Mouse (Mus musculus): Measurements from ENCODE around the gene Fes. TPM values are rescaled to one million over a fixed set of nuclear protein-coding genes. Genes with fewer than 3 reads are reported as not detected.

Fes gene
- polyA plus RNA-seq, 1 experiment from 2014 or later, result 9.2 TPM

- H3K36me3 ChIP-seq (replicated peaks), result peaks cover 38% of the 10 kb centered on the region
- H3K9me3 ChIP-seq, result no peaks in the 10 kb centered on the region
- WGBS, result 58% methylated on average over 4 of the region's 4 CpGs
- H3K27ac ChIP-seq, result peak overlapping the region; percentile 94; the same call in 1 of the 2 replicates
- DNase-seq (ENCODE audit: extremely low spot score, low spot score), result no peak
- H3K27me3 ChIP-seq (ENCODE audit: poor library complexity, severe bottlenecking), result no peaks in the 10 kb centered on the region
- peak overlapping the region; percentile 97 for H3K4me3 ChIP-seq
- H3K4me1 ChIP-seq, result peaks cover 27% of the 10 kb centered on the region
Observed at GRCm38 (mm10) chr7:80369967-80370431, 17.7 kb downstream of the Fes start.

- WGBS, result 76% methylated on average over 5 of the region's 5 CpGs
- Histone ChIP-seq H3K27ac (no peak overlapping the region), H3K9me3 (no peaks in the 10 kb centered on the region), H3K27me3 (ENCODE audit: poor library complexity, severe bottlenecking) (no peaks in the 10 kb centered on the region), H3K36me3 (replicated peaks) (peaks cover 43% of the 10 kb centered on the region), H3K4me3 (peak overlapping the region; percentile 97), H3K4me1 (peaks cover 27% of the 10 kb centered on the region)
- DNase-seq (ENCODE audit: extremely low spot score, low spot score), result no peak
Observed at GRCm38 (mm10) chr7:80369461-80369860, 18.3 kb downstream of the Fes start.

- WGBS, result 91% methylated on average over 20 of the region's 20 CpGs
- peaks cover 49% of the 10 kb centered on the region for H3K36me3 ChIP-seq (replicated peaks)
- no peaks in the 10 kb centered on the region for H3K27me3 ChIP-seq (ENCODE audit: poor library complexity, severe bottlenecking)
Observed at GRCm38 (mm10) chr7:80368635-80369421, 18.9 kb downstream of the Fes start.

GRCm38 (mm10) chr7:80368009-80368408 lies 19.7 kb downstream of the Fes start:
- peaks cover 27% of the 10 kb centered on the region for H3K4me1 ChIP-seq
- DNase-seq (ENCODE audit: extremely low spot score, low spot score), result no peak
- H3K4me3 ChIP-seq, result no peak overlapping the region
- H3K27me3 ChIP-seq (ENCODE audit: poor library complexity, severe bottlenecking), result no peaks in the 10 kb centered on the region
- 91% methylated on average over 9 of the region's 9 CpGs for WGBS
- H3K27ac ChIP-seq, result no peak overlapping the region
- H3K36me3 ChIP-seq (replicated peaks), result peaks cover 57% of the 10 kb centered on the region
- H3K9me3 ChIP-seq, result no peaks in the 10 kb centered on the region

More at GRCm38 (mm10) chr7:80368635-80369421, 18.9 kb downstream of the Fes start:
- H3K27ac ChIP-seq, result no peak overlapping the region
- no peak for DNase-seq (ENCODE audit: extremely low spot score, low spot score)
- H3K4me1 ChIP-seq, result peaks cover 27% of the 10 kb centered on the region
- no peaks in the 10 kb centered on the region for H3K9me3 ChIP-seq
- H3K4me3 ChIP-seq, result no peak overlapping the region; the same call in 1 of the 2 replicates

GRCm38 (mm10) chr7:80367232-80367631 lies 20.5 kb downstream of the Fes start:
- H3K9me3 ChIP-seq, result no peaks in the 10 kb centered on the region
- H3K27ac ChIP-seq, result no peak overlapping the region
- peaks cover 27% of the 10 kb centered on the region for H3K4me1 ChIP-seq
- no peaks in the 10 kb centered on the region for H3K27me3 ChIP-seq (ENCODE audit: poor library complexity, severe bottlenecking)
- DNase-seq (ENCODE audit: extremely low spot score, low spot score), result no peak
- peaks cover 65% of the 10 kb centered on the region for H3K36me3 ChIP-seq (replicated peaks)
- WGBS, result 96% methylated on average over 7 of the region's 7 CpGs
- no peak overlapping the region; the same call in 1 of the 2 replicates for H3K4me3 ChIP-seq

- Histone ChIP-seq H3K36me3 (replicated peaks) (peaks cover 79% of the 10 kb centered on the region), H3K27ac (no peak overlapping the region), H3K27me3 (ENCODE audit: poor library complexity, severe bottlenecking) (no peaks in the 10 kb centered on the region), H3K9me3 (no peaks in the 10 kb centered on the region), H3K4me1 (peaks cover 19% of the 10 kb centered on the region), H3K4me3 (no peak overlapping the region)
- DNase-seq (ENCODE audit: extremely low spot score, low spot score), result no peak
- WGBS, result 88% methylated on average over 2 of the region's 2 CpGs
Observed at GRCm38 (mm10) chr7:80365759-80366158, 22.0 kb downstream of the Fes start.

- Histone ChIP-seq H3K36me3 (replicated peaks) (peaks cover 95% of the 10 kb centered on the region), H3K9me3 (no peaks in the 10 kb centered on the region), H3K4me3 (no peak overlapping the region), H3K27ac (no peak overlapping the region), H3K4me1 (peaks cover 22% of the 10 kb centered on the region), H3K27me3 (ENCODE audit: poor library complexity, severe bottlenecking) (no peaks in the 10 kb centered on the region)
- 88% methylated on average over 3 of the region's 3 CpGs for WGBS
- DNase-seq (ENCODE audit: extremely low spot score, low spot score), result no peak
Observed at GRCm38 (mm10) chr7:80360435-80360834, 27.3 kb downstream of the Fes start.

GRCm38 (mm10) chr7:80358039-80358438 lies 29.7 kb downstream of the Fes start:
- peaks cover 22% of the 10 kb centered on the region for H3K4me1 ChIP-seq
- peaks cover 91% of the 10 kb centered on the region for H3K36me3 ChIP-seq (replicated peaks)
- H3K27me3 ChIP-seq (ENCODE audit: poor library complexity, severe bottlenecking), result no peaks in the 10 kb centered on the region
- no peak overlapping the region for H3K27ac ChIP-seq
- no peaks in the 10 kb centered on the region for H3K9me3 ChIP-seq
- H3K4me3 ChIP-seq, result no peak overlapping the region
- DNase-seq (ENCODE audit: extremely low spot score, low spot score), result no peak
- WGBS, result 68% methylated on average over 4 of the region's 4 CpGs

- H3K4me3 ChIP-seq, result no peak overlapping the region
- H3K4me1 ChIP-seq, result peaks cover 22% of the 10 kb centered on the region
- peak; percentile 31 for DNase-seq (ENCODE audit: extremely low spot score, low spot score)
- peaks cover 91% of the 10 kb centered on the region for H3K36me3 ChIP-seq (replicated peaks)
- peak overlapping the region; percentile 69 for H3K27ac ChIP-seq
- H3K27me3 ChIP-seq (ENCODE audit: poor library complexity, severe bottlenecking), result no peaks in the 10 kb centered on the region
- 19% methylated on average over 8 of the region's 8 CpGs for WGBS
- no peaks in the 10 kb centered on the region for H3K9me3 ChIP-seq
Observed at GRCm38 (mm10) chr7:80357156-80357555, 30.6 kb downstream of the Fes start.

- H3K27ac ChIP-seq, result peak overlapping the region; percentile 69
- H3K9me3 ChIP-seq, result no peaks in the 10 kb centered on the region
- peaks cover 22% of the 10 kb centered on the region for H3K4me1 ChIP-seq
- peaks cover 90% of the 10 kb centered on the region for H3K36me3 ChIP-seq (replicated peaks)
- DNase-seq (ENCODE audit: extremely low spot score, low spot score), result no peak
- WGBS, result 87% methylated on average over 13 of the region's 13 CpGs
- H3K4me3 ChIP-seq, result no peak overlapping the region
- H3K27me3 ChIP-seq (ENCODE audit: poor library complexity, severe bottlenecking), result no peaks in the 10 kb centered on the region
Observed at GRCm38 (mm10) chr7:80356351-80356750, 31.4 kb downstream of the Fes start.

- Histone ChIP-seq H3K27me3 (ENCODE audit: poor library complexity, severe bottlenecking) (no peaks in the 10 kb centered on the region), H3K4me3 (no peak overlapping the region), H3K4me1 (peaks cover 22% of the 10 kb centered on the region), H3K36me3 (replicated peaks) (peaks cover 72% of the 10 kb centered on the region), H3K9me3 (no peaks in the 10 kb centered on the region), H3K27ac (no peak overlapping the region)
- no peak for DNase-seq (ENCODE audit: extremely low spot score, low spot score)
- 91% methylated on average over 8 of the region's 8 CpGs for WGBS
Observed at GRCm38 (mm10) chr7:80352920-80353319, 34.8 kb downstream of the Fes start.

GRCm38 (mm10) chr7:80350808-80351207 lies 36.9 kb downstream of the Fes start:
- DNase-seq (ENCODE audit: extremely low spot score, low spot score), result no peak
- H3K9me3 ChIP-seq, result 0 out of 2 replicates have a peak, but pooled peaks cover 1% of the 10 kb centered on the region
- 74% methylated on average over 2 of the region's 2 CpGs for WGBS
- H3K27me3 ChIP-seq (ENCODE audit: poor library complexity, severe bottlenecking), result no peaks in the 10 kb centered on the region
- peaks cover 13% of the 10 kb centered on the region for H3K4me1 ChIP-seq
- no peak overlapping the region for H3K27ac ChIP-seq
- peaks cover 56% of the 10 kb centered on the region for H3K36me3 ChIP-seq (replicated peaks)
- no peak overlapping the region for H3K4me3 ChIP-seq
